Mouse (Mus musculus) frontal cortex, postnatal 25 days (tissue): ENCODE data around the gene Lrrc30.

Experiments
- DNase-seq, 2 experiments: peaks; one replicate each; pipeline ENCODE4 v3.0.0; 2022; ENCODE audit warnings: low spot score in 2 of 2

The Lrrc30 gene

GRCm38 (mm10) chr17:67632676-67633339, at the start of gene Lrrc30:
Lrrc30 (minus strand) TSS chr17:67632723.
- no peak for DNase-seq

GRCm38 (mm10) chr17:67681084-67681483, 48.6 kb upstream of the Lrrc30 start:
- no peak for DNase-seq

GRCm38 (mm10) chr17:67678576-67678975, 46.1 kb upstream of the Lrrc30 start:
- DNase-seq = no peak

GRCm38 (mm10) chr17:67667981-67668380, 35.5 kb upstream of the Lrrc30 start:
- peak; percentile 42 to 58 for DNase-seq

GRCm38 (mm10) chr17:67666981-67667380, 34.5 kb upstream of the Lrrc30 start:
- no peak for DNase-seq

GRCm38 (mm10) chr17:67664299-67664698, 31.8 kb upstream of the Lrrc30 start:
- no peak for DNase-seq

GRCm38 (mm10) chr17:67651506-67651905, 19.0 kb upstream of the Lrrc30 start:
- peak in 1 of 2 experiments; percentile 39 for DNase-seq

- no peak for DNase-seq
Observed at GRCm38 (mm10) chr17:67641627-67642026, 9.1 kb upstream of the Lrrc30 start.

- DNase-seq = no peak
Observed at GRCm38 (mm10) chr17:67638119-67638810, 5.7 kb upstream of the Lrrc30 start.

GRCm38 (mm10) chr17:67636951-67637350, 4.4 kb upstream of the Lrrc30 start:
- no peak for DNase-seq

- DNase-seq = no peak
Observed at GRCm38 (mm10) chr17:67636304-67636703, 3.8 kb upstream of the Lrrc30 start.

- no peak for DNase-seq
Observed at GRCm38 (mm10) chr17:67629746-67630145, 2.8 kb downstream of the Lrrc30 start.

- DNase-seq = no peak
Observed at GRCm38 (mm10) chr17:67629211-67629657, 3.3 kb downstream of the Lrrc30 start.

GRCm38 (mm10) chr17:67628475-67628874, 4.0 kb downstream of the Lrrc30 start:
- no peak for DNase-seq

- no peak for DNase-seq
Observed at GRCm38 (mm10) chr17:67625431-67625830, 7.1 kb downstream of the Lrrc30 start.

GRCm38 (mm10) chr17:67619001-67619400, 13.5 kb downstream of the Lrrc30 start:
- no peak for DNase-seq

GRCm38 (mm10) chr17:67614381-67614780, 18.1 kb downstream of the Lrrc30 start:
- no peak for DNase-seq

- no peak for DNase-seq
Observed at GRCm38 (mm10) chr17:67612576-67612975, 19.9 kb downstream of the Lrrc30 start.

GRCm38 (mm10) chr17:67612151-67612550, 20.4 kb downstream of the Lrrc30 start:
- no peak for DNase-seq

GRCm38 (mm10) chr17:67604446-67604845, 28.1 kb downstream of the Lrrc30 start:
- DNase-seq = no peak

- DNase-seq = no peak
Observed at GRCm38 (mm10) chr17:67602556-67602955, 30.0 kb downstream of the Lrrc30 start.

GRCm38 (mm10) chr17:67584937-67585579, 47.5 kb downstream of the Lrrc30 start:
- peak; percentile 74 to 84 for DNase-seq

- DNase-seq = no peak
Observed at GRCm38 (mm10) chr17:67584533-67584932, 48.0 kb downstream of the Lrrc30 start.
